Mouse (Mus musculus) heart, adult 2 months (tissue): ENCODE data around the gene Rasa3. TPM values are rescaled to one million over a fixed set of nuclear protein-coding genes. Genes with fewer than 3 reads are reported as not detected.

ENCODE experiments used
- DNase-seq, 2 experiments: peaks; one replicate each; pipeline ENCODE4 v3.0.0; 2021
- H3K27ac ChIP-seq: fragments of 200-600 bp; 2 replicates; pipeline ENCODE4 v1.8.1; 2022
- H3K27me3 ChIP-seq: fragments of 200-500 bp; 2 replicates; pipeline ENCODE4 v1.6.1; 2012; ENCODE audit warnings: mild to moderate bottlenecking, low read length, inconsistent platforms, mixed read lengths; ENCODE audit not compliant: control insufficient read depth, insufficient read depth
- H3K36me3 ChIP-seq: fragments of 200-500 bp; 2 replicates; pipeline ENCODE4 v1.6.1; 2012; ENCODE audit warnings: low read length, inconsistent platforms; ENCODE audit not compliant: control insufficient read depth, insufficient read depth
- H3K4me1 ChIP-seq: fragments of 200-500 bp; 2 replicates; pipeline ENCODE4 v1.6.1; 2011; ENCODE audit warnings: low read length; ENCODE audit not compliant: control insufficient read depth, insufficient read depth
- H3K4me3 ChIP-seq: fragments of 200-600 bp; 2 replicates; pipeline ENCODE4 v1.8.1; 2022
- H3K79me2 ChIP-seq: fragments of 200-500 bp; replicated peaks from 2 replicates; pipeline ENCODE4 v1.6.1; 2012; ENCODE audit warnings: mild to moderate bottlenecking, inconsistent platforms, low read length, moderate library complexity, mixed read lengths; ENCODE audit not compliant: control insufficient read depth, insufficient read depth
- H3K9ac ChIP-seq: fragments of 200-500 bp; 2 replicates; pipeline ENCODE4 v1.6.1; 2012; ENCODE audit warnings: low read depth, mild to moderate bottlenecking, control low read depth, inconsistent platforms, low read length, mixed read lengths
- CTCF ChIP-seq: fragments of 200-600 bp; IDR thresholded peaks from 2 replicates; pipeline ENCODE4 v1.8.1; 2022; ENCODE audit warnings: antibody characterized with exemption, mild to moderate bottlenecking, moderate library complexity
- EP300 ChIP-seq: fragments of 200-500 bp; IDR thresholded peaks from 2 replicates; pipeline ENCODE4 v1.6.1; 2011; ENCODE audit warnings: low read depth, low read length, control low read depth; ENCODE audit not compliant: insufficient read depth
- POLR2A ChIP-seq: fragments of 200-500 bp; IDR thresholded peaks from 2 replicates; pipeline ENCODE4 v1.6.1; 2011; ENCODE audit warnings: mild to moderate bottlenecking, low read depth, low read length, control low read depth; ENCODE audit not compliant: insufficient read depth
- WGBS: fragments of 180-500 bp; shearing (Covaris S2); methylation state at CpG from one replicate; pipeline ENCODE4 v1.1.7; 2018; 5-methylcytosine and 5-hydroxymethylcytosine counted together
- intact Hi-C: fragments of 180-260 bp; cut with DNase I; formaldehyde crosslinking; loops from one replicate; pipeline ENCODE4 v1.15.1; 2025
- polyA plus RNA-seq: library from polyadenylated mRNA; depleted of rRNA; stranded (reverse); fragments of >200 nt; gene quantifications from 2 replicates; pipeline ENCODE4 v1.2.3, GENCODE M21; 2012
- total RNA-seq, 2 experiments: library from RNA; stranded (reverse); gene quantifications; 2 replicates each; pipeline ENCODE4 v1.2.3; 2021

Gene Rasa3
- total and polyA plus RNA-seq, 3 experiments, result 14.6 to 16.9 (median 16.5) TPM

DNA sequence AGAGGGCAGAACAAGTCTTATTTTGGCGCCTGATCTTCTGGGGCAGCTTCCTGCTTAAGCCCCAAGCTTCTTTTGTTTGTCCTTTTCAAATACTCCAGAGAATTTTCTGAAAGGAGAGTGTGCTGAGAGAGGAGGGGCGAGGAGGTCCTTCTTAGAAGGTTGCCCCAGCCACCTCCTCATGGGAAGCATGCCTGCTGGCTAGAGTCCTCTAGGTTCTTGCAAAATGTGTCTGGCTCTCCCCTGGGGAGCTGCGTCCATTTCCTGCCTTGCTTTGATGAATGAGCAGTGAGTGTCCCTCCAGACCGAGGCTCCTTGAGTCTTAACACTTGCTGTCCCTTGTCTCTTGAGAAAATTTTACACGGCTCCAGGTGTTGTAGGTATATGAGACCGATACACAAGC, 11.1 kb upstream of the Rasa3 start:
- no peak overlapping the region for H3K4me3 ChIP-seq
- intact Hi-C loops, result no loop called here
- DNase-seq, result peak; percentile 69 to 78
- TF ChIP-seq CTCF (no peak), POLR2A (no peak), EP300 (0 out of 2 replicates have a peak, but pooled peaks have one; percentile 29)
- no peaks in the 10 kb centered on the region for H3K36me3 ChIP-seq
- H3K27ac ChIP-seq, result no peak overlapping the region
- WGBS, result 41% methylated on average over 6 of the region's 6 CpGs
- peaks cover 2% of the 10 kb centered on the region for H3K4me1 ChIP-seq
- H3K27me3 ChIP-seq, result no peaks in the 10 kb centered on the region
- no peaks in the 10 kb centered on the region for H3K79me2 ChIP-seq
- no peak overlapping the region for H3K9ac ChIP-seq

DNA sequence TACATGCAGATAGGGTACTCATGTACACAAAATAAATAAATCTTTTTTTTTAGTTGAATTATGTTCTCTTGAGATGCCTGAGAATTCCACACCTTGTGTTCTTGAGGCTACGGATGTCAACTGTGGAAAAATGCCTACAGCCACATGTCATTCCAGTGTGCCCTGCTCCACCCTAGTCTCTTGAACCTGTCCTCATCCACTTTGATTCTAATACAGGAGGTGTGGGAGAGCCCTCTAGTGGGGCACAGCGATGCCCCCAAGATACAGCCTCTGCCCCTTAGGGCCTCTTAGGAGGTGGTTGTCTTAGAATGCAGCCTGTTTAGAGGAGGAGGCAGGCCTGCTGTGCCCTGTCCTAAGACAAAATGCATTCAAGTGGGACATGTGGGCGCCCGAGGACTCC, 10.5 kb upstream of the Rasa3 start:
- intact Hi-C loops, result no loop called here
- Histone ChIP-seq H3K36me3 (no peaks in the 10 kb centered on the region), H3K9ac (no peak overlapping the region), H3K79me2 (no peaks in the 10 kb centered on the region), H3K4me1 (peaks cover 2% of the 10 kb centered on the region), H3K27me3 (no peaks in the 10 kb centered on the region), H3K4me3 (no peak overlapping the region), H3K27ac (no peak overlapping the region)
- peak; percentile 49 for TF ChIP-seq CTCF
- TF ChIP-seq POLR2A, result no peak
- WGBS, result 81% methylated on average over 4 of the region's 4 CpGs
- DNase-seq, result no peak

- Histone ChIP-seq H3K27me3 (no peaks in the 10 kb centered on the region), H3K79me2 (no peaks in the 10 kb centered on the region), H3K27ac (no peak overlapping the region), H3K36me3 (no peaks in the 10 kb centered on the region), H3K4me3 (no peak overlapping the region), H3K4me1 (peaks cover 2% of the 10 kb centered on the region), H3K9ac (no peak overlapping the region)
- intact Hi-C loops, result no loop called here
- 96% methylated on average over 8 of the region's 8 CpGs for WGBS
- no peak for DNase-seq
- no peak for TF ChIP-seq EP300
- TF ChIP-seq CTCF, result peak; percentile 35
These were observed 9.8 kb upstream of the Rasa3 start for GRCm38 (mm10) chr8:13687101-13687717.

GRCm38 (mm10) chr8:13686426-13686825, 9.0 kb upstream of the Rasa3 start:
- peaks cover 2% of the 10 kb centered on the region for H3K4me1 ChIP-seq
- TF ChIP-seq CTCF (no peak), POLR2A (no peak)
- H3K79me2 ChIP-seq, result no peaks in the 10 kb centered on the region
- H3K36me3 ChIP-seq, result no peaks in the 10 kb centered on the region
- 73% methylated on average over 7 of the region's 7 CpGs for WGBS
- no peak overlapping the region for H3K27ac ChIP-seq
- no peak overlapping the region for H3K9ac ChIP-seq
- no peak overlapping the region for H3K4me3 ChIP-seq
- DNase-seq, result peak in 1 of 2 experiments; percentile 39
- H3K27me3 ChIP-seq, result no peaks in the 10 kb centered on the region
- intact Hi-C loops, result no loop called here

GRCm38 (mm10) chr8:13685674-13686314, 8.4 kb upstream of the Rasa3 start:
- WGBS, result 89% methylated on average over 16 of the region's 16 CpGs
- intact Hi-C loops, result no loop called here

DNA sequence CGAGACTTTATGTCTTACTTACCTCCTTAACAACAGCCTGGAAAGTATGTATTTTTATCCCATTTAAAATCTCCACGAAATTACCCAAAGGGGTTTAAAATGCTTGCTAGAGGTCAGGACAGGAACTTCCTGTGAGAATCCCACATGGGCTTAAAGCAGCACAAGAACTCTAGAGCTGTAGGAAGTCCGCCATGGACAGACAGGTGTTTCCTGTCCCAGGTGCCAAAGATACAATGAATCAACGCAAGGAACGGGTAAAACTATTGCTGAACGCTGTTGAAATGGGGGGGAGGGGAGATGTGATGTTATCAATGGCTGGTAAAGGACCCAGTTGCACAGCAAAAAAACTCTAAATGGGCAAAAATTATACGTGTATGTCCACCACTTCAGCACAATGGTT, 6.7 kb upstream of the Rasa3 start:
- Histone ChIP-seq H3K79me2 (no peaks in the 10 kb centered on the region), H3K27ac (no peak overlapping the region), H3K4me1 (peaks cover 2% of the 10 kb centered on the region), H3K36me3 (no peaks in the 10 kb centered on the region), H3K27me3 (no peaks in the 10 kb centered on the region), H3K9ac (no peak overlapping the region), H3K4me3 (no peak overlapping the region)
- intact Hi-C loops, result no loop called here
- TF ChIP-seq POLR2A (no peak), EP300 (no peak), CTCF (no peak)
- DNase-seq, result no peak
- 37% methylated on average over 7 of the region's 7 CpGs for WGBS

More at GRCm38 (mm10) chr8:13685674-13686314, 8.4 kb upstream of the Rasa3 start:
- H3K27me3 ChIP-seq, result no peaks in the 10 kb centered on the region
- H3K27ac ChIP-seq, result no peak overlapping the region
- peak in 1 of 2 experiments; percentile 60 for DNase-seq
- H3K36me3 ChIP-seq, result no peaks in the 10 kb centered on the region
- no peak overlapping the region for H3K9ac ChIP-seq
- TF ChIP-seq CTCF (no peak), EP300 (no peak), POLR2A (no peak)
- no peak overlapping the region for H3K4me3 ChIP-seq
- H3K4me1 ChIP-seq, result peaks cover 2% of the 10 kb centered on the region
- no peaks in the 10 kb centered on the region for H3K79me2 ChIP-seq
